Mouse (Mus musculus) testis, adult 2 months (tissue): ENCODE measurements around the gene Slc22a22.

Source experiments
- CTCF ChIP-seq: fragments of 200-500 bp; IDR thresholded peaks from 2 replicates; pipeline ENCODE4 v1.5.1; 2012; ENCODE audit warnings: low read depth, mild to moderate bottlenecking, inconsistent platforms, low read length, moderate library complexity; ENCODE audit not compliant: control insufficient read depth, insufficient read depth, insufficient replicate concordance
- POLR2A ChIP-seq: fragments of 200-500 bp; IDR thresholded peaks from 2 replicates; pipeline ENCODE4 v1.6.1; 2012; ENCODE audit warnings: low read depth, mild to moderate bottlenecking, inconsistent platforms, low read length, moderate library complexity; ENCODE audit not compliant: control insufficient read depth

GRCm38 (mm10) chr15:57457374-57457773 is 20.1 kb downstream of the Slc22a22 start:
- TF ChIP-seq CTCF (no peak), POLR2A (no peak)
